Mouse (Mus musculus): ENCODE measurements around the gene 4933402J07Rik.

DNA sequence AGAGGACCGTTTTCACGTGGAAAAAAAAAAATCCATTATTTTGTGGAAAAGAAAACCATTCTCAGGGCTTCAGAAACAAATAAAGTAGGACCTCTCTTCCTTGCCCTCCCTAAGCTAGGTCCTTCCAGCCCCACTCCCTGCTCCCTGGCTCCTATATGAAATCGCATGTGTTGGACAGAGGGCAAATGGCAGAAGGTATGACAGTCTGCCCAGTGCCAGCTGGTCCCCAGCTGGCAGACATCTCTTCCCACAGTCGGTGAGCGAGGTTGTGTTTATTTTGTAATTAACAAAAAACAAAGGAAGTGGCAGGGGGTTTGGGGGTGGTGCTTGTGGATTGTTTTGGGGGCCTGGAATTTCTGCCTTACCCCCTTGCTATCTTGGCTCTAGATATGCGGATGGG, 56.6 kb downstream of the 4933402J07Rik start:
- TF ChIP-seq CTCF (IDR thresholded peaks at IDR 0.05; ENCODE audit: low read depth, low read length) = no peak
- TF ChIP-seq POLR2A (IDR thresholded peaks at IDR 0.05; ENCODE audit: extremely low read depth, insufficient read depth, low read length) = no peak

Data from liver, adult 2 months (tissue).